Mouse (Mus musculus): ENCODE measurements around the gene Nfkb1. TPM values are rescaled to one million over a fixed set of nuclear protein-coding genes. Genes with fewer than 3 reads are reported as not detected.
A peak's percentile ranks its signal among the peaks of the same experiment; 100 is the strongest.

The Nfkb1 gene
- polyA plus RNA-seq, 1 experiment from 2014 or later = 35.9 TPM

- DNase-seq (ENCODE audit: low spot score) = no peak
- no peak overlapping the region for H3K9ac ChIP-seq (replicated peaks; ENCODE audit: low read depth)
- 90% methylated on average over 2 of the region's 2 CpGs for WGBS
- H3K27ac ChIP-seq (ENCODE audit: low read length) = no peak overlapping the region
- no peaks in the 10 kb centered on the region for H3K27me3 ChIP-seq (replicated peaks; ENCODE audit: insufficient read depth, low read length)
- no peak overlapping the region for H3K4me3 ChIP-seq (ENCODE audit: low read depth, low read length)
- TF ChIP-seq EP300 (IDR thresholded peaks at IDR 0.05) = no peak
- no peak for TF ChIP-seq CTCF (IDR thresholded peaks at IDR 0.05)
- no peaks in the 10 kb centered on the region for H3K9me3 ChIP-seq (ENCODE audit: low read length)
- H3K4me2 ChIP-seq (replicated peaks; ENCODE audit: low read depth, low read length) = no peak overlapping the region
- ATAC-seq = no peak
- H3K4me1 ChIP-seq (ENCODE audit: insufficient read depth, low read depth, low read length) = no peaks in the 10 kb centered on the region
- H3K36me3 ChIP-seq (ENCODE audit: insufficient read depth, low read length) = peaks cover 28% of the 10 kb centered on the region
Observed at GRCm38 (mm10) chr3:135586060-135586459, 105.3 kb downstream of the Nfkb1 start.

GRCm38 (mm10) chr3:135585482-135585881 is 105.9 kb downstream of the Nfkb1 start:
- Histone ChIP-seq H3K9me3 (ENCODE audit: low read length) (no peaks in the 10 kb centered on the region), H3K4me3 (ENCODE audit: low read depth, low read length) (no peak overlapping the region), H3K36me3 (ENCODE audit: insufficient read depth, low read length) (peaks cover 22% of the 10 kb centered on the region), H3K4me1 (ENCODE audit: insufficient read depth, low read depth, low read length) (no peaks in the 10 kb centered on the region), H3K4me2 (replicated peaks; ENCODE audit: low read depth, low read length) (no peak overlapping the region), H3K27ac (ENCODE audit: low read length) (no peak overlapping the region), H3K9ac (replicated peaks; ENCODE audit: low read depth) (no peak overlapping the region), H3K27me3 (replicated peaks; ENCODE audit: insufficient read depth, low read length) (no peaks in the 10 kb centered on the region)
- no peak for DNase-seq (ENCODE audit: low spot score)
- WGBS = 66% methylated on average over 6 of the region's 6 CpGs
- TF ChIP-seq EP300 (IDR thresholded peaks at IDR 0.05) (no peak), CTCF (IDR thresholded peaks at IDR 0.05) (no peak)
- ATAC-seq = no peak

DNA sequence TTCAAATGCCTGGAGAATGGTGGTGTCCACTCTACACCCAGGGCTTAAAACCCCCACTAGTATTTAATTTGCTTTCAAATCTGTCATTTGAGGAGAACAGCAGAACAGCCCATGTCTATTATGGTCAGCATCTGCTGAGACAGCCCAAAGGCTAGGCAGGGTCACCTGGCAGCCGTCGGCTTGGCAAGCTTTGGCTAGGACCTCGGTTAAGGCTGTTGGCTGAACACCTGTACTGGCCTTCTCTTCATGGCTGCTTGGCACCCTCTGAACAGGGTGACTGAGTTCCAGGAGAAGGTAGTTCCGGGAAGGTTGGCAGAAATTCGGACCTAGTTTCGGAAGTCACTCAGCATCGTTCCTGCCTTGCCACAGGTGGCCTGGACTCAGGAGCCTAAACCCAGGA is 109.1 kb downstream of the Nfkb1 start:
- H3K9me3 ChIP-seq (ENCODE audit: low read length) = no peaks in the 10 kb centered on the region
- ATAC-seq = no peak
- WGBS = 89% methylated on average over 7 of the region's 7 CpGs
- no peak overlapping the region for H3K4me2 ChIP-seq (replicated peaks; ENCODE audit: low read depth, low read length)
- H3K27me3 ChIP-seq (replicated peaks; ENCODE audit: insufficient read depth, low read length) = no peaks in the 10 kb centered on the region
- no peaks in the 10 kb centered on the region for H3K4me1 ChIP-seq (ENCODE audit: insufficient read depth, low read depth, low read length)
- DNase-seq (ENCODE audit: low spot score) = no peak
- H3K9ac ChIP-seq (replicated peaks; ENCODE audit: low read depth) = no peak overlapping the region
- H3K36me3 ChIP-seq (ENCODE audit: insufficient read depth, low read length) = peaks cover 8% of the 10 kb centered on the region; the same call in 1 of the 2 replicates
- no peak overlapping the region for H3K27ac ChIP-seq (ENCODE audit: low read length)
- TF ChIP-seq CTCF (IDR thresholded peaks at IDR 0.05) = no peak
- no peak for TF ChIP-seq EP300 (IDR thresholded peaks at IDR 0.05)
- no peak overlapping the region for H3K4me3 ChIP-seq (ENCODE audit: low read depth, low read length)

DNA sequence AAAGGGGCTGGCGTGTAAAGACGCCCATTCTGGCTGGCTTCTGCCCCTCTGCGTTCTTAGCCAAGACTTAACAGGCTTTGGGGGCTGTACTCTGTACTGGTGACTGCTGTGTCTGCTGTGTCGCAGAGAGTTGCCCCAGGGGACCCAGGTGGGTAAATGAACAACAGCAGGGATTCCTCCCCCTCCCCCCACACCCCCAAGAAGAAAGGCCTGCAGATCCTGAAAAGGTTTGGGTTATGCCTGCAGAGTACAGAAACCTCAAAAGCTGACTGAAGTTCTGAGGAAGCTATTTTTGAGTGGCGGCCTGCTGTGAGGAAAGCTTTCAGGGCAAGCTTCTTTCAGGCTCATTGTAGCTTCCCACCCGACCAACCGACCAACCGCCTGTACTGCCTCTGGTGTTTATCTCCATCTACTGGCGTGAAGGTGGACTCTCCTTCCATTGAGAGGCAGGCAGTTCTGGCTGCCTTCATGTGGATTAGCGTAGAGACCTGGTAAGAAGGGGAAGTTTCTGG is 109.7 kb downstream of the Nfkb1 start:
- no peak overlapping the region for H3K9ac ChIP-seq (replicated peaks; ENCODE audit: low read depth)
- no peaks in the 10 kb centered on the region for H3K4me1 ChIP-seq (ENCODE audit: insufficient read depth, low read depth, low read length)
- H3K4me3 ChIP-seq (ENCODE audit: low read depth, low read length) = no peak overlapping the region
- H3K27ac ChIP-seq (ENCODE audit: low read length) = no peak overlapping the region
- peak; percentile 78 for DNase-seq (ENCODE audit: low spot score)
- no peak overlapping the region for H3K4me2 ChIP-seq (replicated peaks; ENCODE audit: low read depth, low read length)
- H3K9me3 ChIP-seq (ENCODE audit: low read length) = no peaks in the 10 kb centered on the region
- TF ChIP-seq EP300 (IDR thresholded peaks at IDR 0.05) (no peak), CTCF (IDR thresholded peaks at IDR 0.05) (peak; percentile 86)
- WGBS = 32% methylated on average over 10 of the region's 10 CpGs
- ATAC-seq = peak; percentile 76
- H3K27me3 ChIP-seq (replicated peaks; ENCODE audit: insufficient read depth, low read length) = no peaks in the 10 kb centered on the region
- H3K36me3 ChIP-seq (ENCODE audit: insufficient read depth, low read length) = peaks cover 8% of the 10 kb centered on the region; the same call in 1 of the 2 replicates

DNA sequence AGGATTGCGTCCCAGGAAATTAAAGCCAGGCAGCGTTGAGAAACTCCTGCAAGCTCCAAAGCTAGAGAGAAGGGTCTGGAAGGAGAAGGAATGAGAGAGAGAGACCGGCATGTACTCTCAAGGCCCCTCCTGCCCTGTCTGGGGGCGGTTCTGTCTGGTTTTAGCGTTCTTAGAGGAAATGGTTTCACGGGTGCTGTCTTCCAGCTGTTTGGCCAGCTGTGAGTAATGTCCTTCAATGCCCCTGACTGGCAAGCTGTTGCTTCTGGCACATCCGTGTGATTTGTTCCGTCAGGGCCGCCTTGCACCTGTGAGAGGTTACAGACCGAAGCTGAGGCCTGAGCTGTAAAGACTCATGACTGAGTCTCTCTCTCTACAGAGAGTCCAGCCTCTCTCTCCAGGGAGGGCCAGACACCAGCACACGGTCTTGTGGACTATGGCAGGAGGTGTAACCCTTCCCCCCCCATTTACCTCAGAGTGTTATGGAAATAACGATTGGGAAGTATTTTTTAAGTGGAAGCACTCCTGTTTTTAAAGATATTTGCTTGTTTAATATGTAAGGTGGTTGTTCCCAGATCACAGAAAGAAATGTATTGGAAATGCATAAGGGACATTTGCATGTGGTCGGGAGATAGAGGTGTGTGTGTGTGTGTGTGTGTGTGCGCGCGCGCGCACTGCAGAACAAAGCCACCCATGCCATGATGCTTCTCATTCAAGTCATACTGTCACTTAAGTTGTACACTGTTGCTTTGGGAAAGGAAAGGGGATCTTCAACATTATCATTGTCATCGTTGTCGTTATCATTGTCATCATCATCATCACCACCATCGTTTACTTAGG is 110.7 kb downstream of the Nfkb1 start:
- H3K4me2 ChIP-seq (replicated peaks; ENCODE audit: low read depth, low read length) = no peak overlapping the region
- DNase-seq (ENCODE audit: low spot score) (peak; percentile 61), ATAC-seq (peak; percentile 65)
- no peak overlapping the region for H3K27ac ChIP-seq (ENCODE audit: low read length)
- no peaks in the 10 kb centered on the region for H3K27me3 ChIP-seq (replicated peaks; ENCODE audit: insufficient read depth, low read length)
- 61% methylated on average over 21 of the region's 21 CpGs for WGBS
- H3K36me3 ChIP-seq (ENCODE audit: insufficient read depth, low read length) = peaks cover 7% of the 10 kb centered on the region; the same call in 1 of the 2 replicates
- no peak overlapping the region for H3K9ac ChIP-seq (replicated peaks; ENCODE audit: low read depth)
- no peaks in the 10 kb centered on the region for H3K4me1 ChIP-seq (ENCODE audit: insufficient read depth, low read depth, low read length)
- TF ChIP-seq EP300 (IDR thresholded peaks at IDR 0.05) (no peak), CTCF (IDR thresholded peaks at IDR 0.05) (no peak)
- H3K9me3 ChIP-seq (ENCODE audit: low read length) = no peaks in the 10 kb centered on the region
- no peak overlapping the region for H3K4me3 ChIP-seq (ENCODE audit: low read depth, low read length)

DNA sequence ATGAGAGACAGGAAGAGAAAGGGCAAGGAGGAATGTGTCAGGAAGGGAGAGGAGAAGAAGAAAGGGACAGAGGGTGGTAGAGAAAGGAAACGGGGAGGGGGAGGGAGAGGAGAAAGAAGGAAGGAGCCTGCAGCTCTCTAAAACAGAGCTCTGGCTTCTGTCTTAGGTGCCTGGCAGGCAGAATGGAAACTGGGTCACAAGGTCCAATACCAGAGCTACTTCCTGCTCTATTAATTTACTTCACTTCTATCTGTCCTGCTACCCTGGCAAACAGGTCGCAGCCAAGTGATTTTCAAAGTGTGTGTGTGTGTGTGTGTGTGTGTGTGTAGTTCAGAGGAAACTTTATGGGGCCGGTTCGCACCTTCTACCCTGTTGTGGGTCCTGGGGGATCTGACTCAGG is 112.2 kb downstream of the Nfkb1 start:
- H3K27ac ChIP-seq (ENCODE audit: low read length) = no peak overlapping the region
- WGBS = 57% methylated on average over 4 of the region's 4 CpGs
- no peak overlapping the region for H3K9ac ChIP-seq (replicated peaks; ENCODE audit: low read depth)
- no peak for TF ChIP-seq EP300 (IDR thresholded peaks at IDR 0.05)
- no peak for TF ChIP-seq CTCF (IDR thresholded peaks at IDR 0.05)
- no peaks in the 10 kb centered on the region; the same call in 1 of the 2 replicates for H3K36me3 ChIP-seq (ENCODE audit: insufficient read depth, low read length)
- ATAC-seq (no peak), DNase-seq (ENCODE audit: low spot score) (no peak)
- H3K4me3 ChIP-seq (ENCODE audit: low read depth, low read length) = no peak overlapping the region
- no peaks in the 10 kb centered on the region for H3K9me3 ChIP-seq (ENCODE audit: low read length)
- no peaks in the 10 kb centered on the region for H3K4me1 ChIP-seq (ENCODE audit: insufficient read depth, low read depth, low read length)
- H3K27me3 ChIP-seq (replicated peaks; ENCODE audit: insufficient read depth, low read length) = no peaks in the 10 kb centered on the region
- H3K4me2 ChIP-seq (replicated peaks; ENCODE audit: low read depth, low read length) = no peak overlapping the region
